In genomic region chr16:8810399-8811127, GRCm38 (mm10) we compare ENCODE assay signal across 10 mouse cellular contexts. TPM values are rescaled to one million over a fixed set of nuclear protein-coding genes. Genes with fewer than 3 reads are reported as not detected.
DNase-seq lines count a peak whose midpoint lies in the region; ATAC-seq and TF ChIP-seq lines count a peak whose summit lies in the region.
"Had no signal": no experiment of that assay in that cellular context is flagged by ENCODE, and none has a peak within 500 bp of the region (broad histone marks: within the 10 kb centered on the region; RNA-seq: fewer than 3 reads in every experiment).

No protein-coding gene starts in this region.

- peak; percentile 37; the same call in 1 of the 2 replicates for ATAC-seq in lung, postnatal 0 days
- ATAC-seq in forebrain, embryonic 16.5 days: no peak

- no peak overlapping the region for H3K4me2 ChIP-seq in lung, postnatal 0 days (replicated peaks; ENCODE audit: low read depth, low read length)
- no peak overlapping the region for H3K4me2 ChIP-seq in forebrain, embryonic 16.5 days (ENCODE audit: low read length)
- H3K4me2 ChIP-seq: embryonic facial prominence, embryonic 12.5 days had no signal

- no peak overlapping the region for H3K4me3 ChIP-seq in lung, postnatal 0 days (ENCODE audit: low read depth, low read length)
- no peak overlapping the region for H3K4me3 ChIP-seq in forebrain, embryonic 16.5 days (replicated peaks; ENCODE audit: low read length)
- H3K4me3 ChIP-seq: embryonic facial prominence, embryonic 12.5 days had no signal

- H3K9ac ChIP-seq in lung, postnatal 0 days (replicated peaks; ENCODE audit: low read depth): no peak overlapping the region
- H3K9ac ChIP-seq in forebrain, embryonic 16.5 days (replicated peaks; ENCODE audit: low read depth, low read length): no peak overlapping the region
- H3K9ac ChIP-seq: embryonic facial prominence, embryonic 12.5 days had no signal

- TF ChIP-seq EP300 in lung, postnatal 0 days (IDR thresholded peaks at IDR 0.05): no peak

- no peak for DNase-seq in lung, postnatal 0 days (ENCODE audit: low spot score)
- DNase-seq in lung, postnatal 14 days: no peak
- peak; percentile 96 for DNase-seq in NIH3T3 (ENCODE audit: low read depth)
- peak; percentile 100 for DNase-seq in c-Kit-negative CD71-positive TER-119-positive erythroid progenitor cells, embryonic 14.5 days (ENCODE audit: low read depth, low spot score)
- DNase-seq in right cerebral cortex, postnatal 25 days: peak; percentile 45
- no peak for DNase-seq in layer of hippocampus, postnatal 10 days (ENCODE audit: low spot score in 2 of 2)
- DNase-seq in retina, embryonic 14.5 days (ENCODE audit: low spot score): no peak
- DNase-seq: kidney, postnatal 36 days had no signal

- no peaks in the 10 kb centered on the region for H3K9me3 ChIP-seq in lung, postnatal 0 days (ENCODE audit: low read length)
- H3K9me3 ChIP-seq in forebrain, embryonic 16.5 days (ENCODE audit: control insufficient read depth, low read length): no peaks in the 10 kb centered on the region
- H3K9me3 ChIP-seq: embryonic facial prominence, embryonic 12.5 days had no signal

- no peaks in the 10 kb centered on the region for H3K4me1 ChIP-seq in lung, postnatal 0 days (ENCODE audit: insufficient read depth, low read depth, low read length)
- H3K4me1 ChIP-seq in forebrain, embryonic 16.5 days (replicated peaks; ENCODE audit: control insufficient read depth, insufficient read depth, low read length): no peaks in the 10 kb centered on the region
- H3K4me1 ChIP-seq: embryonic facial prominence, embryonic 12.5 days had no signal

- no peaks in the 10 kb centered on the region for H3K27me3 ChIP-seq in lung, postnatal 0 days (replicated peaks; ENCODE audit: insufficient read depth, low read length)
- no peaks in the 10 kb centered on the region for H3K27me3 ChIP-seq in forebrain, embryonic 16.5 days (replicated peaks; ENCODE audit: control insufficient read depth, insufficient read depth, low read length)
- H3K27me3 ChIP-seq: embryonic facial prominence, embryonic 12.5 days had no signal

- H3K27ac ChIP-seq in lung, postnatal 0 days (ENCODE audit: low read length): no peak overlapping the region
- H3K27ac ChIP-seq in forebrain, embryonic 16.5 days (ENCODE audit: low read length): no peak overlapping the region
- H3K27ac ChIP-seq: embryonic facial prominence, embryonic 12.5 days had no signal

- no peak for TF ChIP-seq CTCF in lung, postnatal 0 days (IDR thresholded peaks at IDR 0.05)

- 82% methylated on average over 14 of the region's 14 CpGs for WGBS in lung, postnatal 0 days
- 93% methylated on average over 14 of the region's 14 CpGs for WGBS in forebrain, embryonic 16.5 days

- no peaks in the 10 kb centered on the region for H3K36me3 ChIP-seq in lung, postnatal 0 days (ENCODE audit: insufficient read depth, low read length)
- H3K36me3 ChIP-seq in forebrain, embryonic 16.5 days (ENCODE audit: control insufficient read depth, insufficient read depth): no peaks in the 10 kb centered on the region
- H3K36me3 ChIP-seq: embryonic facial prominence, embryonic 12.5 days had no signal

RNA-seq across cellular contexts. Expression of gene Usp7, which starts 18.5 kb away (rescaled TPM):
- polyA plus RNA-seq in lung, postnatal 0 days (2015; fragmentation: Nextera tagmentation; extraction: Ambion mirVana): 16.5 and 17.6 TPM in 2 replicates
- polyA plus RNA-seq in forebrain, embryonic 16.5 days (2015; fragmentation: Nextera tagmentation; extraction: Ambion mirVana): 32.4 and 40.2 TPM in 2 replicates
- total RNA-seq in layer of hippocampus, postnatal 10 days (2021): 100 to 1,000 TPM; 153 to 157 TPM

RNA-seq across cellular contexts. Expression of gene 1810013L24Rik, which starts 19.3 kb away (rescaled TPM):
- 19.7 and 20.3 TPM in 2 replicates for polyA plus RNA-seq in lung, postnatal 0 days (2015; fragmentation: Nextera tagmentation; extraction: Ambion mirVana)
- 29.0 and 30.6 TPM in 2 replicates for polyA plus RNA-seq in forebrain, embryonic 16.5 days (2015; fragmentation: Nextera tagmentation; extraction: Ambion mirVana)
- total RNA-seq in layer of hippocampus, postnatal 10 days (2021): 100 to 1,000 TPM; 119 to 135 TPM

Comparison
In these comparisons a context has a peak if more than half of its experiments do, and no peak if none do; other contexts are left out.
1. DNase-seq: peak in NIH3T3 (single experiment), c-Kit-negative CD71-positive TER-119-positive erythroid progenitor cells, embryonic 14.5 days (single experiment) and right cerebral cortex, postnatal 25 days (single experiment); none in lung, postnatal 0 days (single experiment), lung, postnatal 14 days (single experiment), layer of hippocampus, postnatal 10 days (0 of 2) and retina, embryonic 14.5 days (single experiment).